8 mouse cellular contexts compared by ENCODE assay signal in the genomic region with DNA sequence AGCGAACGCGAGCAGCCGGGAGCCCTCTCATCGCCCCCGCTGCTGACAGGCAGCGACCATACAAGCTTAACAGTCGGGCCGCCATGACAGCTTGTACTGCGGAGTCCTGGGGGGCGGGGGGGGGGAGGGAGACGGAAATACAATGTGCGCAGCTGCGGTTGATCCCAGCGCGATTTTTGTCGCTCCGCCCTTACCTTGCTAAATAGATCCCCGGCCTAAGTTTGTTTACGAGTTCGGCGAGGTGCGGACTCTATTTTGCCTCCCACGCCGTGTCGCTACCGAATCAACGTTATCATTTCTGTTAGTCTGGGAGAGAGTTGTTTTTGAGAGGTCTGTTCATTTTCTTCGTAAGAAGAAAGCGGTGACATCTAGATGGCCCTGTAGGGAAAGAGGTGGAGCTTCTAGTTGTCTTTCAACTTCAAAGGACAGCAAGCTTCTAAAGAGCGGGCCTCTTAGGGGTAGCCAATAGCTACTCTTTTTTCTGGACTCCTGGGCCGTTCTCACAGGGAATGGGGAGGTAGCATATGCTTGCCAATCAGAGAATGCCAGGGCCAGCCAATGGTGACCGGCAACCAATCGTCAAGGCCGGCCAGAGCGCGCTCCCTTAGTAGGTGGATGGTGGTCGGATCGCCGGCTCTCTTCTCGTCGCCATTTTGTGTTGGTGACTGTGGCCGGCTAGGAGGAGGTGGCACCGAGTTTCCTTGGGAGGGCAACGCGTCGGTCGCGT. TPM values are rescaled to one million over a fixed set of nuclear protein-coding genes. Genes with fewer than 3 reads are reported as not detected.
DNase-seq lines count a peak whose midpoint lies in the region; ATAC-seq lines count a peak whose summit lies in the region.

Gene Rbm10 (plus strand): TSS at position 328 of the 727 bp plus-strand sequence.
Gene Ndufb11 (minus strand): TSS at position 444 of the 727 bp plus-strand sequence.

- H3K4me1 ChIP-seq in hindbrain, embryonic 11.5 days (replicated peaks; ENCODE audit: control insufficient read depth, insufficient read depth, low read length) = no peaks in the 10 kb centered on the region

- peak within 1 kb of the TSS; percentile 48 for H3K4me2 ChIP-seq in hindbrain, embryonic 11.5 days (replicated peaks; ENCODE audit: low read depth, low read length)

- no peaks in the 10 kb centered on the region for H3K9me3 ChIP-seq in hindbrain, embryonic 11.5 days (ENCODE audit: control insufficient read depth, low read length)

- H3K27ac ChIP-seq in hindbrain, embryonic 11.5 days (ENCODE audit: low read depth, low read length) = peak within 1 kb of the TSS; percentile 82

- no peaks in the 10 kb centered on the region for H3K36me3 ChIP-seq in hindbrain, embryonic 11.5 days (ENCODE audit: control insufficient read depth, insufficient read depth, low read length)

- ATAC-seq in hindbrain, embryonic 11.5 days (ENCODE audit: low FRiP score) = peak; percentile 98

- H3K4me3 ChIP-seq in hindbrain, embryonic 11.5 days (ENCODE audit: low read depth, low read length) = peak within 1 kb of the TSS; percentile 54

- peak; percentile 85 for DNase-seq in Muller cell, postnatal 12 days (ENCODE audit: inconsistent ontology term)
- peak; percentile 91 for DNase-seq in cerebellum, adult 9-11 months
- DNase-seq in frontal cortex, adult 2 months (ENCODE audit: extremely low spot score in 1 of 2, low spot score in 1 of 2) = peak; percentile 84 to 85
- DNase-seq in hindbrain, embryonic 11.5 days (ENCODE audit: low spot score) = peak; percentile 77
- DNase-seq in layer of hippocampus, postnatal 10 days (ENCODE audit: low spot score in 2 of 2) = peak; percentile 70 to 76
- DNase-seq in lung, postnatal 10 days = peak; percentile 87
- peak; percentile 78 for DNase-seq in ovary, postnatal 36 days (ENCODE audit: low spot score)
- DNase-seq in thymus, postnatal 25 days = peak; percentile 76

- WGBS in hindbrain, embryonic 11.5 days = 13% methylated on average over 44 of the region's 49 CpGs

- H3K27me3 ChIP-seq in hindbrain, embryonic 11.5 days (ENCODE audit: control insufficient read depth, insufficient read depth, low read length) = no peaks in the 10 kb centered on the region

- H3K9ac ChIP-seq in hindbrain, embryonic 11.5 days (ENCODE audit: low read depth, low read length) = peak within 1 kb of the TSS; percentile 73

RNA-seq across cellular contexts. Expression of gene Rbm10, which starts in this region (rescaled TPM):
- 56.0 and 58.4 TPM in 2 replicates for polyA plus RNA-seq in frontal cortex, adult 2 months (2012; rRNA removed)
- 55.7 and 64.3 TPM in 2 replicates for polyA plus RNA-seq in hindbrain, embryonic 11.5 days (2014; fragmentation: Nextera tagmentation; extraction: Ambion mirVana)
- 10 to 100 TPM; 30.0 to 33.9 TPM for total RNA-seq in layer of hippocampus, postnatal 10 days (2021)

RNA-seq across cellular contexts. Expression of gene Ndufb11, which starts in this region (rescaled TPM):
- polyA plus RNA-seq in frontal cortex, adult 2 months (2012; rRNA removed) = 182 and 196 TPM in 2 replicates
- 200 and 208 TPM in 2 replicates for polyA plus RNA-seq in hindbrain, embryonic 11.5 days (2014; fragmentation: Nextera tagmentation; extraction: Ambion mirVana)
- total RNA-seq in layer of hippocampus, postnatal 10 days (2021) = 100 to 1,000 TPM; 160 to 168 TPM

Comparison
In these comparisons a context has a peak if more than half of its experiments do, and no peak if none do; other contexts are left out.
1. Peak in every context shown above with its lines: DNase-seq, ATAC-seq, H3K4me3 ChIP-seq and H3K27ac ChIP-seq.